Mouse (Mus musculus): ENCODE data around the gene Cdc42se2.

GRCm38 (mm10) chr11:54791458-54791857 is 4.0 kb upstream of the Cdc42se2 start:
- TF ChIP-seq POLR2A (IDR thresholded peaks at IDR 0.05; ENCODE audit: control insufficient read depth, extremely low read depth, insufficient read depth, low read length, poor library complexity), result no peak
- TF ChIP-seq CTCF (IDR thresholded peaks at IDR 0.05; ENCODE audit: borderline replicate concordance, control insufficient read depth, extremely low read depth, insufficient read depth, low read length, poor library complexity), result no peak

All from thymus, adult 2 months (tissue).